Mouse (Mus musculus): ENCODE data around the gene Fbxl17. TPM values are rescaled to one million over a fixed set of nuclear protein-coding genes. Genes with fewer than 3 reads are reported as not detected.

The Fbxl17 gene
- polyA plus RNA-seq, 1 experiment from 2014 or later: 7.5 TPM

DNA sequence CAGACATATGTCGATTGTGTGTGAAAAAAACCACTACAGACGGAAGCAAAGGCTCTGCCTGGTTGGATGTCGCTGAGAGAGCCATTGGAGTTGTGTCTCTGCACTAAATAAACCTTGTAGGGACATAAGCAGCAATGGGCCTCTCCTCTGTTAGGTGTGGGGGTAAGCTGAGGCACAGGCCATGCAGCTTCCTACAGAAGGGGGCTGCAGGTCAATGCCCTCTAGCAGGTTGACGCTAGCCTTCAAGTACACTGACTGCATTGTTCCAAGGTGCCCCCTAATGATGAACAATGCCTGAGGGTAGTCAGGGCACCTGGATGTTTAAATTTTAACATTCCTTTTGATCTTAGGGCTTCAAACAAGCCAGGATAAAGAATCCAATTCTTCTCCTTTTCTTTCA is 291.5 kb downstream of the Fbxl17 start:
- no peak overlapping the region for H3K9ac ChIP-seq
- H3K36me3 ChIP-seq: no peaks in the 10 kb centered on the region
- no peak overlapping the region for H3K4me3 ChIP-seq (replicated peaks)
- no peaks in the 10 kb centered on the region for H3K4me1 ChIP-seq
- 0 out of 2 replicates have a peak, but pooled peaks cover 5% of the 10 kb centered on the region for H3K9me3 ChIP-seq (replicated peaks)
- 70% methylated on average over 4 of the region's 4 CpGs for WGBS
- no peak overlapping the region for H3K4me2 ChIP-seq (replicated peaks)
- no peak for ATAC-seq (ENCODE audit: insufficient number of reproducible peaks, low FRiP score, low TSS enrichment, low read depth)
- H3K27ac ChIP-seq (replicated peaks): no peak overlapping the region
- H3K27me3 ChIP-seq: no peaks in the 10 kb centered on the region

DNA sequence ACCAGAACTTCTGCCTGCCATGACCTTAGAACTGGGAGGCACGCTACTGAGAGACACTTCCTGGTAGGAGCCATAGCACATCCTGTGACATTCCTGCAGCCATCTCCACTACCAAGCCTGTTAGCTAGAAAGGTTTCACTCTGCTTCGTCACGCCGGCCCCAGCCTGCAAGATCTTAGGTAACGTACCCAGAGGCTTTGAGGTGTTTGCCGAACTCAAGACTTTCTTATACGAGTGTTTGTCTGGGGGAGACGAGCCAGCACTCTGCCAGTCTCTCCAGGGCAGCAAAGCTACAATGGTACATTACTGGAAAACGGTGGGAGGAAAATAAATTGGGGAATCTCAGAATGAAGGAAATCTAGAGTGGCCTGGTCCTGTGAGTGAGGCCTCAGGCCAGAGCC is 292.1 kb downstream of the Fbxl17 start:
- Histone ChIP-seq H3K27me3 (no peaks in the 10 kb centered on the region), H3K4me3 (replicated peaks) (no peak overlapping the region), H3K27ac (replicated peaks) (no peak overlapping the region), H3K9ac (no peak overlapping the region), H3K4me1 (no peaks in the 10 kb centered on the region), H3K36me3 (no peaks in the 10 kb centered on the region), H3K9me3 (replicated peaks) (0 out of 2 replicates have a peak, but pooled peaks cover 5% of the 10 kb centered on the region), H3K4me2 (replicated peaks) (no peak overlapping the region)
- ATAC-seq (ENCODE audit: insufficient number of reproducible peaks, low FRiP score, low TSS enrichment, low read depth): no peak
- WGBS: 72% methylated on average over 9 of the region's 9 CpGs

DNA sequence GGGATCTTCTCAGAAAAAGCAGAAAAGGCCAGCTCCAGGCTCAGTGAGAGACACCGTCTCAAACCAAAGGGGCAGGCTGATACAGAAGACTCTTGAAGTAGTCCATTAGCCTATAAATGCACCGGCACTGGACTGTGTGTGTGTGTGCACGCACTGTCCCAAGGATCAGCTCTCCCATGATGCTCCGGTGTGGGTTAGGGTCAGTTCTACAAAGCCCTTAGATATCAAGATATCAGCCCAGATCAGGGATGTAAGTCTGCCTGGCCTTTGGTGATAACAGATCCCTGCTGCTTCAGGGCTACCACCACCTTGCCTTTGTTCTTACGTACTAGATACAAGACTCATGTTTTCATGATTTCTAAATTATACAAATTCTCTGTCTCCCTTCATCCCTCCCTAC is 294.5 kb downstream of the Fbxl17 start:
- no peaks in the 10 kb centered on the region for H3K27me3 ChIP-seq
- no peak overlapping the region for H3K4me2 ChIP-seq (replicated peaks)
- no peak for ATAC-seq (ENCODE audit: insufficient number of reproducible peaks, low FRiP score, low TSS enrichment, low read depth)
- H3K27ac ChIP-seq (replicated peaks): no peak overlapping the region
- WGBS: 92% methylated on average over 5 of the region's 5 CpGs
- H3K9me3 ChIP-seq (replicated peaks): 0 out of 2 replicates have a peak, but pooled peaks cover 5% of the 10 kb centered on the region
- H3K4me1 ChIP-seq: no peaks in the 10 kb centered on the region
- H3K4me3 ChIP-seq (replicated peaks): no peak overlapping the region
- H3K9ac ChIP-seq: no peak overlapping the region
- no peaks in the 10 kb centered on the region for H3K36me3 ChIP-seq

DNA sequence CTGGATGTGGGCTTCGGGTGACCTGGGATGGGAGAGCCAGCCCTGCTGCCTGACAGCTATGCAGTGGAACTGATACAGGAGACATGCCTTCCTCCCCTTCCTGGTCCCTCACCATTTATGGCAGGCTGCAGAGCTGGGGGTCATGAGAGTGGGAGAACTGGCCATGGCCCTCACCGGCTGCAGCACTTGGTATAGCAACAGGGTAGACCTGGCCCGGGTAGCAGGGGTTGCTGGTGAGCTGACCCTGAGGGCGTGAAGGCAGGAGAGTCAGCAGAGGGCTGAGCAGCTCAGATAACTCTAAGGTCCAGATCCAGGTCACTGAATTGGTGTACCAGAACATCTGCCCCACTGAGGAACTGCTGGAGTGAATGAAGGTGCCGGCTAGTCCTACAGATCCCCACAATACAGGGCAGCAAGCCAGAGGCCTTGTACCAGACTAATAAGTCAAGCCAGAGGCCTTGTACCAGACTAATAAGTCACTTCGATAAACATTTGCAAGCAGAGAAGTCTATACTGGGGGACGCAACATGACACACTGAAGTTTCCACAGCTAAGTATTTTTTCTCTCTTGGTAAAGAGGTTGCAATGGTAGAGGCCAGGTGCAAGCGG is 296.1 kb downstream of the Fbxl17 start:
- H3K4me3 ChIP-seq (replicated peaks): no peak overlapping the region
- no peaks in the 10 kb centered on the region for H3K9me3 ChIP-seq (replicated peaks)
- no peak overlapping the region for H3K9ac ChIP-seq
- no peaks in the 10 kb centered on the region for H3K27me3 ChIP-seq
- 77% methylated on average over 8 of the region's 8 CpGs for WGBS
- H3K36me3 ChIP-seq: no peaks in the 10 kb centered on the region
- H3K27ac ChIP-seq (replicated peaks): no peak overlapping the region
- ATAC-seq (ENCODE audit: insufficient number of reproducible peaks, low FRiP score, low TSS enrichment, low read depth): no peak
- H3K4me2 ChIP-seq (replicated peaks): no peak overlapping the region
- no peaks in the 10 kb centered on the region for H3K4me1 ChIP-seq

DNA sequence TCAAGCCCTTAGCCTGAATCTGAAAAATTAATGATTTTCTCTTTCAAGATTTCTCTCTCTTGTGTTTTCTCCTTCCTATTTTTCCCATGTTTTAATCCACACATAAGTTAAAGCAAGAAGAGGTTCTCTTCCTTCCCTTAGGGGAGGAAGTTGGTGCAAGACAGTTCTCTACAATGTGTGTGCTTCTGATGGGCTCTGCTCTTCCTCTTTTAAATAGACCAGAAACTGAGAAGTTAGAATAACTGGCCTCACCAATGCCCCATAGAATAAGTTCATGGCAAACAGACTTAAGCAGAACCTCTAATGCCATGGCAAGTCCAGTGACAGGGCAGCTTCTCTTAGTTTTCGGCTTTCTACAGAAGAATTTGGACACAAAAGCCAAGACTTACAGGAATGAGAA is 301.1 kb downstream of the Fbxl17 start:
- 94% methylated on average over 1 of the region's 1 CpGs for WGBS
- no peak overlapping the region for H3K4me2 ChIP-seq (replicated peaks)
- H3K9me3 ChIP-seq (replicated peaks): no peaks in the 10 kb centered on the region
- ATAC-seq (ENCODE audit: insufficient number of reproducible peaks, low FRiP score, low TSS enrichment, low read depth): no peak
- H3K4me3 ChIP-seq (replicated peaks): no peak overlapping the region
- H3K27ac ChIP-seq (replicated peaks): no peak overlapping the region
- no peaks in the 10 kb centered on the region for H3K36me3 ChIP-seq
- H3K4me1 ChIP-seq: no peaks in the 10 kb centered on the region
- H3K27me3 ChIP-seq: no peaks in the 10 kb centered on the region
- no peak overlapping the region for H3K9ac ChIP-seq

DNA sequence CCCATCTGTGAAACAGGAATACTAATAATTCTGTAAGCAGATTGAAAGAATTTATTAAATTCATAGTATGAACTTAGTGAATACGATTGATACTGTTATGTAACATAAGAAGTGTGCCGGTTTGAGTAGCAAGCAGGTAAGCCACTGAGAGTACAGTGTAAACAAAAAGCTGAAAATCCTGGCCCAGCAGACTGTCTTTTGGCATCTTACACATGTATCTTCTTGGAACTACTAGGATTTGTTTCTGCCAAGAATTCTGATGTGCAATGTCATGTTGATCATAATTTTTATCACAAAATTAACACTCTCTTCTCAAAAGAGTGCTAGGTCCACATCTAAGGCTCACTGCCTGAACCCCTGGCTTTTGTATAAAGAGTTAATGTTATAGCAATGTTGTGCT is 304.3 kb downstream of the Fbxl17 start:
- H3K27ac ChIP-seq (replicated peaks): no peak overlapping the region
- H3K36me3 ChIP-seq: no peaks in the 10 kb centered on the region
- no peak for ATAC-seq (ENCODE audit: insufficient number of reproducible peaks, low FRiP score, low TSS enrichment, low read depth)
- H3K4me1 ChIP-seq: no peaks in the 10 kb centered on the region
- no peak overlapping the region for H3K4me3 ChIP-seq (replicated peaks)
- no peaks in the 10 kb centered on the region for H3K27me3 ChIP-seq
- no peak overlapping the region for H3K4me2 ChIP-seq (replicated peaks)
- no peak overlapping the region for H3K9ac ChIP-seq
- WGBS: 80% methylated on average over 2 of the region's 2 CpGs
- H3K9me3 ChIP-seq (replicated peaks): no peaks in the 10 kb centered on the region

DNA sequence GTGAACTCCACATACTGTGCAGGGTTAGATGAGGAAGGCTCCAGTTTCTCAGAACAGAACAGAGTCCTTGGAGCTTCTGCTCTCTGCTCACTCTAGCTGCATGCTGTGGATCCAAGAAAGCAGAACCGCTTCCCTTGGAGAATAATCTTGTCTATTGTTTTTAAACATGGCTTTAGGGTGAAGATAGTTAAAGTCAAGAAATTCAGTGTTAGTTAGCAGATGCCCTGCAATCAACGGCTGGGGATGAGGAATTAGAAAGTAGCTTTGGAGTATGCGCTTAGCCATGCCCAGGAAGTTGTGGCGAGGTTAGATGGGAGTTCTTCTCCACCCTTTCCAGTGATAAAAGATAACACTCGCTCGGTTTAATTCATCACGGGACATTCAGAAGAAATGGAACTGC is 306.6 kb downstream of the Fbxl17 start:
- no peaks in the 10 kb centered on the region for H3K9me3 ChIP-seq (replicated peaks)
- WGBS: 71% methylated on average over 7 of the region's 7 CpGs
- H3K27me3 ChIP-seq: no peaks in the 10 kb centered on the region
- no peak overlapping the region for H3K9ac ChIP-seq
- no peaks in the 10 kb centered on the region for H3K4me1 ChIP-seq
- no peak overlapping the region for H3K4me3 ChIP-seq (replicated peaks)
- H3K27ac ChIP-seq (replicated peaks): no peak overlapping the region
- no peak for ATAC-seq (ENCODE audit: insufficient number of reproducible peaks, low FRiP score, low TSS enrichment, low read depth)
- H3K4me2 ChIP-seq (replicated peaks): no peak overlapping the region
- no peaks in the 10 kb centered on the region for H3K36me3 ChIP-seq

DNA sequence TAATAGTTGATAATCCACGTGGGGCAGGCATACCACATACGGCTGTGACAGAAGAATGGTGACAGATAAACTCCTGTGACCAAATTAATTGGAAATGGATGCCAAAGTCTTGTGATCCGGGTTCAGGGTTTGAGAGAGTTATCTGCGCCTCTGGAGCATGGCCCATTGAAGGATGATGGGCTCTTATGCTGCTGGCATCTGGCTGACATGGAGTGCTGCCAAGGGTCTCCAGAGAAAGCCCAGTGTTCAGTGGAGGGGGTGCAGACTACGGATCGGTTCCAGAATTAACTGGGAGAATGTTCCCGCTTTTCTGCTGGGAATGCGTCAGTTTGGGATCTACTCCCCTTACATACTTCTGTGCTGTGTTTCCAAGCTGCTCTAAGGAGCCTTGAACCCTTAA is 308.5 kb downstream of the Fbxl17 start:
- Histone ChIP-seq H3K9me3 (replicated peaks) (no peaks in the 10 kb centered on the region), H3K4me1 (no peaks in the 10 kb centered on the region), H3K36me3 (no peaks in the 10 kb centered on the region), H3K9ac (no peak overlapping the region), H3K4me3 (replicated peaks) (no peak overlapping the region), H3K4me2 (replicated peaks) (no peak overlapping the region), H3K27ac (replicated peaks) (no peak overlapping the region), H3K27me3 (no peaks in the 10 kb centered on the region)
- ATAC-seq (ENCODE audit: insufficient number of reproducible peaks, low FRiP score, low TSS enrichment, low read depth): no peak
- WGBS: 67% methylated on average over 8 of the region's 8 CpGs

DNA sequence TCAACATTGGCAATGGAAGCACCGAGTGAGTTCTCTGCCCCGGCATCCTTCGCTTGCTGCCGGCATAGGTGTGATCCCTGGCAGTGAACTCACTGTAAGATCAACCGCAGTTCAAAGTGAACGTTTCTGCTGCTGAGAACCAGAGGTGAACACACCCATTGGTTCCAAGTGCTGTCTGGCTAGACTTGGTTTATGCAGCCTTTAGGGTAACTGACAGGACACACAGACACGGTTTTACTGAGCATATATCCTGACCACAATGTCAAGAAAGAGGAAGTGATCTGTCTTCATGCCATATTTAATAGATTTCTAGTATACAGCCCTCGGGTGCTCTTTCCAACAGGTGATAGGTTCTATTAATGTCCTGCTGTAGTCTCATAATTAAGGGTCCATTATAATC is 310.5 kb downstream of the Fbxl17 start:
- no peaks in the 10 kb centered on the region for H3K4me1 ChIP-seq
- H3K4me2 ChIP-seq (replicated peaks): no peak overlapping the region
- H3K9ac ChIP-seq: no peak overlapping the region
- H3K27me3 ChIP-seq: no peaks in the 10 kb centered on the region
- H3K4me3 ChIP-seq (replicated peaks): no peak overlapping the region
- no peak for ATAC-seq (ENCODE audit: insufficient number of reproducible peaks, low FRiP score, low TSS enrichment, low read depth)
- WGBS: 84% methylated on average over 8 of the region's 8 CpGs
- no peaks in the 10 kb centered on the region for H3K9me3 ChIP-seq (replicated peaks)
- no peak overlapping the region for H3K27ac ChIP-seq (replicated peaks)
- no peaks in the 10 kb centered on the region for H3K36me3 ChIP-seq

DNA sequence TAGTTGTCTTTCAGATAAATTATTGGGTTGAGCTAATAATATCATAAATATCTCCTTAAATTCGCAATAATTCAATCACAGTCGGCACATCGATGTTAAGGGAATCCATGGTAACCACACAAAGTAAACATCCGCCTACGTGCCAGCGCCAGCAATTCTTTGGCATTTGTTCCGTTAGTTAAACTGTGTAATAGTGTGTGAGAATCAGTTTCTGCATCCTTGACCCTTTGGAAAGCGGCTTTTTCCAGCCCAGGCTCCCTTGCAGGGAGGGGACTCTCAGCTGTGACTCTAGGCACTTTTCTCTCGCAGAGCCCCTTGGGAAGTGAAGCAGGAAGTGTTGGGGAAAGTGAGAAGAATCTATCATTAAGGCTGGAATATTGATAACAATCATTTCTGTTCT is 314.3 kb downstream of the Fbxl17 start:
- H3K27me3 ChIP-seq: no peaks in the 10 kb centered on the region
- H3K27ac ChIP-seq (replicated peaks): no peak overlapping the region
- no peaks in the 10 kb centered on the region for H3K9me3 ChIP-seq (replicated peaks)
- 62% methylated on average over 9 of the region's 9 CpGs for WGBS
- H3K4me3 ChIP-seq (replicated peaks): no peak overlapping the region
- H3K9ac ChIP-seq: no peak overlapping the region
- no peaks in the 10 kb centered on the region for H3K4me1 ChIP-seq
- H3K4me2 ChIP-seq (replicated peaks): no peak overlapping the region
- no peak for ATAC-seq (ENCODE audit: insufficient number of reproducible peaks, low FRiP score, low TSS enrichment, low read depth)
- no peaks in the 10 kb centered on the region for H3K36me3 ChIP-seq

DNA sequence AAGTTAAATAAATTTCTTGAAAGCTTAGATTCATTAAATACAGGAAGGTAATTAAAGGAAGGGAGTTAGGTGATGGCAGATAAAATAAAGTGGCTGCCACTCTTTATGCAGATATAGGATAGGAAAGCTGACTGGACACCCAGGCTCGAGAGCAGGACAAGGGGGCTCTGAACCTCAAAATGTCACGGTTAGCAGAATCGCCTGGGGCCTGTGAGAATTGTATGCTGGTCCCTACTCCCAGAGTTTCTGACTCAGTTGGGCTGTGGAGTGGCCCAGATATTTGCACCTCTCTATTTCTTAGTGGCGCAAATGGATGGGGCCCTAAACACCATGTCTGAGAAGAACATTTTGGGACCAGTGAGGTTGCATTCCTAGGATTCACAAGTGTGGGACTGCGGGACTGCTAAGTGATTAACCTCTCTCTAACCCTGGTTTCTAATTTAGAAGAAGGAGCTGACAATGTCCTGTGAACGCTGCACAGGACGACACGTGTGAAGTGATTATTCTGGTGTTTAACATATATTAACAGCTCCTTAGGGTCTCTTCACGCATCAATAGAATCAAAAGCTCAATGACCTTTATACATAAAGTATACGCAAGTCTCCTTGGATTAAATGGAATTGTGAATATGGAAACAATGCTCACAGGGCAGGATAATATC is 314.8 kb downstream of the Fbxl17 start:
- Histone ChIP-seq H3K4me1 (no peaks in the 10 kb centered on the region), H3K9me3 (replicated peaks) (no peaks in the 10 kb centered on the region), H3K4me3 (replicated peaks) (no peak overlapping the region), H3K27me3 (no peaks in the 10 kb centered on the region), H3K36me3 (no peaks in the 10 kb centered on the region), H3K9ac (no peak overlapping the region), H3K27ac (replicated peaks) (no peak overlapping the region), H3K4me2 (replicated peaks) (no peak overlapping the region)
- no peak for ATAC-seq (ENCODE audit: insufficient number of reproducible peaks, low FRiP score, low TSS enrichment, low read depth)
- WGBS: 81% methylated on average over 10 of the region's 10 CpGs

DNA sequence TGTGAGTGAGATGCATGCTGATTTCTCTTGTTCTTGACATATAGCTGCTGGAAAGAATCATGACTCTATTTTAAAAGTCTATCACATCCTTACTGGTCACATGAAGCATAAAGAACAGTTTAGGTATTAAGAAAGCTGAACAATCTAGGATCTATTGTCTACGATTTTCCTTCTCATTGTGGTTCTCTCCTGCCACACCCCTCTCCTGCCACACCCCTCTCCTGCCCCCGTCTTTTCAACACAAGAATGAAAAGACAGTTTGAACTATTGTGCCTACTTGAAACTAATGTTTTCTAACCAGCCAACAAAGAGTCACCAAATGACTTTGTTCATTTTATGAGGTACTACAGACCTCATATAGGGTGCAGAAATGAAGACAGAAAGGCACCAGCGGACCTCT is 316.4 kb downstream of the Fbxl17 start:
- H3K9ac ChIP-seq: no peak overlapping the region
- H3K9me3 ChIP-seq (replicated peaks): no peaks in the 10 kb centered on the region
- H3K4me3 ChIP-seq (replicated peaks): no peak overlapping the region
- no peak overlapping the region for H3K27ac ChIP-seq (replicated peaks)
- no peaks in the 10 kb centered on the region for H3K36me3 ChIP-seq
- H3K4me2 ChIP-seq (replicated peaks): no peak overlapping the region
- H3K4me1 ChIP-seq: no peaks in the 10 kb centered on the region
- no peaks in the 10 kb centered on the region for H3K27me3 ChIP-seq
- 80% methylated on average over 3 of the region's 3 CpGs for WGBS
- ATAC-seq (ENCODE audit: insufficient number of reproducible peaks, low FRiP score, low TSS enrichment, low read depth): no peak
